Mouse (Mus musculus) midbrain, embryonic 10.5 days (tissue): ENCODE measurements at regions not wholly inside any gene's neighbourhood (a gene's known extent, or its start where the extent isn't known, plus 50 kb on each side); places are given as distances from the start of the nearest gene placed in this dataset.

Experiments used
- DNase-seq: peaks from one replicate; pipeline ENCODE4 v3.0.0-alpha.2; 2017; ENCODE audit warnings: low spot score
- H3K27ac ChIP-seq: fragments of 300-500 bp; sonication (generic); replicated peaks from 2 replicates; pipeline ENCODE4 v1.5.1; 2016; ENCODE audit warnings: mild to moderate bottlenecking
- H3K27me3 ChIP-seq: fragments of 300-500 bp; sonication (generic); 2 replicates; pipeline ENCODE4 v1.6.1; 2016; ENCODE audit warnings: low read depth, mild to moderate bottlenecking; ENCODE audit not compliant: poor library complexity, severe bottlenecking
- H3K36me3 ChIP-seq: fragments of 300-500 bp; sonication (generic); 2 replicates; pipeline ENCODE4 v1.6.1; 2016; ENCODE audit warnings: mild to moderate bottlenecking, moderate library complexity
- H3K4me1 ChIP-seq: fragments of 300-500 bp; sonication (generic); 2 replicates; pipeline ENCODE4 v1.6.1; 2016
- H3K4me3 ChIP-seq: fragments of 300-500 bp; sonication (generic); 2 replicates; pipeline ENCODE4 v1.5.1; 2016; ENCODE audit warnings: mild to moderate bottlenecking, moderate library complexity
- H3K9me3 ChIP-seq: fragments of 300-500 bp; sonication (generic); replicated peaks from 2 replicates; pipeline ENCODE4 v1.6.1; 2016; ENCODE audit warnings: mild to moderate bottlenecking
- WGBS: fragments of 180-500 bp; shearing (Covaris S2); methylation state at CpG from one replicate; pipeline ENCODE4 v1.1.7; 2016; 5-methylcytosine and 5-hydroxymethylcytosine counted together

DNA sequence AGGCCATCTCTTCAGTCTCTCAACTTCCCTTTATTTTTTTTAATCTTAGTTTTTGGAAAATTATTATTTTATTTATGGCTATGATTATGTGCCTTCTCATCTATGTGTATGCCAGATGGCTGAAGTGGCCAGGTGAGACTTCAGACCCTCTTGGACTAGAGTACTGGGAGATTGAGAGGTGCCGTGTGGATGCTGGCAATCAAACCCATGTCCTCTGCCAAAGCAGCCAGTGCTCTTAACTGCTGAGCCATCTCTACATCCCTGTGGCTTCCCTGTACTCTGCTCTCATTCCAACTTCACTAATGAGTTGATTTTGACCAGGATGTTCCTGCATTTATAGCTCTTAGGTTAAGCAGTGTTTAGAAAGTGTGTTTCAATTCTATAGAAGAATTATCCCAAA, 393.4 kb downstream of the Dcdc2c start:
- Histone ChIP-seq H3K27me3 (no peaks in the 10 kb centered on the region), H3K36me3 (no peaks in the 10 kb centered on the region), H3K4me3 (no peak overlapping the region), H3K4me1 (no peaks in the 10 kb centered on the region), H3K9me3 (no peaks in the 10 kb centered on the region), H3K27ac (no peak overlapping the region)
- 88% methylated on average over 1 of the region's 1 CpGs for whole genome bisulfite sequencing
- DNase-seq, result no peak

DNA sequence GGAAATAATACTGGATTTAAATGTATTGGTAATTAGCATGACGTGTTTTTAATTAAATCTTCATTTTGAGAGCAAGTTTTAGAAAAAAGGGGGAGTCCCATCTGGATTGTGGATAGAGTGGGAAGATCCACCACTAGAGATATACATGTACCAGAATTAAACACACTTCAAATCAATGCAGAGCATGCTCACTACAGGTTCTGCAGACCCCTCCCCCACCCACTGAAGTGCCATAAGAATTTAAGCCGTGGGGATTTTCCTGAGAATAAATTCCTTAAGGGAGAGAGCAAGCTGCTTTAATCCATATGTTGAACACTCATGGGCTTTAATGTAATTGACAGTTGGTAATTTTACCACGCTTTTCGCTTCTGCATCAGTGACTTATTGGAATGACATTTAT, 401.4 kb downstream of the Dcdc2c start:
- Histone ChIP-seq H3K9me3 (no peaks in the 10 kb centered on the region), H3K27ac (no peak overlapping the region), H3K36me3 (no peaks in the 10 kb centered on the region), H3K27me3 (no peaks in the 10 kb centered on the region), H3K4me1 (no peaks in the 10 kb centered on the region), H3K4me3 (no peak overlapping the region)
- 83% methylated on average over 4 of the region's 4 CpGs for WGBS
- DNase-seq, result no peak

DNA sequence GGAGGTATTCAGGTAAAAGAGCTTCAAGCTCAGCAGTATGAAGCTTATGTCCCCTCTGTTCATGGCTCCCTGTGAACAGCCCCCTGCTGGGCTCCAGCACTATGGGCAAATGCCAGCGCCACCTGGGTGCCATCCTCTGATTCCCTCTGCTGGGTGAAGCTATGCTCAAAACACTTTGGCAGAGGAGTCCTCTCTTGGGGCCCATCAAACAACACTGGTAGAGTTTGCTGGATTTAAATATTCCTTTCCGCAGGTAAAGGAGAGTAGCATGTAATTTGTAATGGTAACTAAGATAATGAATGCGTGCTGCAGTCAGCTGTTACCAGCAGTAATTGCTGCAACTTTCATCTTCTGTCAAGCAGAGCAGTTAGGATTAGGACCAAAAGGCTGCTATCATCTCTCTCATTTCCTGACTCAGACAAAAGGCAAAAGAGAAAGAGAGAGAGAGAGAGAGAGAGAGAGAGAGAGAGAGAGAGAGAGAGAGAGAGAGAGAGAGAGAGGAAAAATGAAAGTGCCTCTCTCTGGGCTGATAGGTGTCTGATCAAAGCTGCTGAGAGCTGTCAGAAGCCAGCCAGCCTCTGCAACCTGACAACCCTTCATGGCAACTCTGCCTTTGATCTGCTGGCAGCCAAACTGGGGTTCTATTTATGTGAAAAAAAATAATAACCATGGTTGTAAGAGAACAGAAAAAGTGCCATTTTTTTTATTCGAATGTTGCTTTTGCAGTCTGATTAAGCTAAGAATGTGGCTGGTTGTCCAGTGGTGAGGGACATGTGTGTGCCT, 416.2 kb downstream of the Dcdc2c start:
- Histone ChIP-seq H3K4me1 (0 out of 2 replicates have a peak, but pooled peaks cover 4% of the 10 kb centered on the region), H3K9me3 (no peaks in the 10 kb centered on the region), H3K27me3 (no peaks in the 10 kb centered on the region), H3K4me3 (no peak overlapping the region), H3K27ac (no peak overlapping the region), H3K36me3 (no peaks in the 10 kb centered on the region)
- DNase-seq, result no peak
- 75% methylated on average over 4 of the region's 4 CpGs for WGBS

DNA sequence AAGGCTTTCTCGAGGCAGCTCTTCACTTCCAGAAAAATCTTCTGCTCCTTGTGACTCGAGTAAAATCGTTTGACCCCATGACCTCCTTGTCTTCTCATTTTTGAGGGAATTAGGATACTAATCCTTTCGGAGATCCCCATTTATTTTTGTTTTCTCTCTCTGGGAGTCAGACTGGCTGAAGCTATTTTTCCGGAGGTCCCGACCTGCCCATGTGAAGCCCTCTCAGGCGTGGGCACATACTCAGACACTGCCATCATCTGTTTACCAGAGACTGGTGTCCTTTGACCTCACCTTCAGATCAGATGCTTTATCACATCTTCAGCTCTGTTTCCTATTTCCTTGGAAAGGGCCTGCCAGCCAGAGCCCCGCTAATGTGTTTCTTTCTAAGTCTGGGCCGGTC, 429.4 kb downstream of the Dcdc2c start:
- no peak overlapping the region for H3K4me3 ChIP-seq
- WGBS, result 45% methylated on average over 9 of the region's 9 CpGs
- DNase-seq, result peak; percentile 16
- H3K9me3 ChIP-seq, result no peaks in the 10 kb centered on the region
- H3K36me3 ChIP-seq, result no peaks in the 10 kb centered on the region
- H3K4me1 ChIP-seq, result peaks cover 19% of the 10 kb centered on the region
- H3K27ac ChIP-seq, result 0 out of 2 replicates have a peak overlapping the region, but pooled peaks have one; percentile 17
- H3K27me3 ChIP-seq, result no peaks in the 10 kb centered on the region

DNA sequence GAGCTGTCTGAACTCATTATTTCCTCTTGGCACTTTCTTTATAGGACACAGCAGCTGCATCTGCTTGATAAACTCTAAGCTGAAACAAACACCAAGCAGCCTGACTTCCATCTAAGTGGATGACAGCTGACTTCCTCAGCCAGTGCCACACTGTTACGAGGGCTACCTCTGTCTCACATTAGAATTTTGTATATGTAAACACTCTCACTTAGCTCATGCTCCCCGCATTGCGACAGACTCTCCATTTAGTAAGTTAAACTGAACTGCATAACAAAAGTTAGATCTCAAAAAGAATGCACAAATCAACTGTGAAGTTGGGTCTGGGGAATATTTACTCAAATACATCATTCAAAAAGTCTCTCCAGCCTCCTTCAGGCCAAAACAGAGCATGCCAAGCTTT, 432.1 kb downstream of the Dcdc2c start:
- Histone ChIP-seq H3K9me3 (no peaks in the 10 kb centered on the region), H3K27ac (no peak overlapping the region), H3K4me3 (no peak overlapping the region), H3K36me3 (no peaks in the 10 kb centered on the region), H3K27me3 (no peaks in the 10 kb centered on the region), H3K4me1 (peaks cover 19% of the 10 kb centered on the region)
- 84% methylated on average over 3 of the region's 3 CpGs for whole genome bisulfite sequencing
- no peak for DNase-seq

DNA sequence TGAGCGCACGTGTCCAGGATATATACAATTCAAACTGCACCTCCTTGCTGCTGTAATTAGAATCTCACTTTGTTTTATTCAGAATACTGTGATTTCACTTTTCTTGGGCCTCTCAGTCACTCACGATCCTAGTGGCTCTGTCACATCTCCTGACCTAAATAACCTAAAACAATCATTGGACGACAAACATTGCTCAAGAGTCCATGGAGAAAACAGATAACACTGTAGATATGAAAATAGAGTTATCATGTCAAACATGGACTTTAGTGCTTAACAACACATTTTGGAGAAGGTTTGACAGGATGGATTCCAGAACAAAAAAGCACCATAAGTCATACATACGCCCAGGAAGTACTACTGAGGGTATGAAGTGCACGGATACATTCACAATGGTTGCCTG, 461.5 kb downstream of the Dcdc2c start:
- no peak overlapping the region for H3K27ac ChIP-seq
- DNase-seq, result no peak
- no peaks in the 10 kb centered on the region for H3K36me3 ChIP-seq
- no peak overlapping the region for H3K4me3 ChIP-seq
- WGBS, result 96% methylated on average over 6 of the region's 6 CpGs
- no peaks in the 10 kb centered on the region for H3K4me1 ChIP-seq
- no peaks in the 10 kb centered on the region for H3K9me3 ChIP-seq
- H3K27me3 ChIP-seq, result no peaks in the 10 kb centered on the region

DNA sequence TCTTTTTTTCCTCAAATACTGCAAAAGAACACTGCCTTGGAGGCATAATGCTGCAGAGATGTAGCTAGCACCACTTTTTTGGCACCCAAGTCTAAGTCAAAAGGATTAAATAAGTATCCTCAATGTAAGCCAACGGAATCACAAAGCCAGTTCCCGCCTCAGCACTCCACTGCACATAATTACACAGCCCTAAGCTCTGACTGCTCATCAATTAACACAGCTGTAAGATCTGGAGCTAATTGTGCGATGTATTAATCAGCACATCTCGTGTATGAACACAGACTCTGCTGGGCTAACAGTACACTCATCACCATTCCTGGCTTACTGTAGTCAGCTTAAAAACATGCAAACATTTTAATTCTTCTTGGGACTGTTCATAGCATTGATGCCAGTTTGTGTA, 466.7 kb downstream of the Dcdc2c start:
- no peaks in the 10 kb centered on the region for H3K4me1 ChIP-seq
- no peak overlapping the region for H3K27ac ChIP-seq
- H3K36me3 ChIP-seq, result no peaks in the 10 kb centered on the region
- H3K27me3 ChIP-seq, result no peaks in the 10 kb centered on the region
- DNase-seq, result no peak
- 88% methylated on average over 4 of the region's 4 CpGs for WGBS
- no peak overlapping the region for H3K4me3 ChIP-seq
- no peaks in the 10 kb centered on the region for H3K9me3 ChIP-seq

DNA sequence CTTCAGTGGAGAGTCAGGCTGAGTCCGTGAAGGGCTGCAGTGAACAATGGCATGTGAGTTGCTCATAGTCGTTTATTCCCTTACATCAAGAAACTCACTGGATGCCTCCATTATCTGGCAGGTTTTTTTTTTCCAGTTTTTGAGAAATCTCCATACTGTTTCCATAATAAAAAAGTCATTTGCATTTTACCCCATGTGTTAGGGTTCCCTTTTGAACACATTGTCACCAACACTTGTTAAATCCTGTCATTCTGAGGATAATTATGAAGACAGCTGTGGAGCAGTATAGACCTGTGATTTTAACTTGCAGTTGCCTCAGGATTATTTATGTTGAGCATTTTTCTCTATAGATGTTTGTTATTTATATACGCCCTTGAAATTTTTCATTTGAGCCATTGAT, 475.6 kb downstream of the Dcdc2c start:
- Histone ChIP-seq H3K27me3 (no peaks in the 10 kb centered on the region), H3K27ac (no peak overlapping the region), H3K36me3 (no peaks in the 10 kb centered on the region), H3K9me3 (no peaks in the 10 kb centered on the region), H3K4me1 (no peaks in the 10 kb centered on the region), H3K4me3 (no peak overlapping the region)
- 86% methylated on average over 3 of the region's 3 CpGs for WGBS
- DNase-seq, result no peak

DNA sequence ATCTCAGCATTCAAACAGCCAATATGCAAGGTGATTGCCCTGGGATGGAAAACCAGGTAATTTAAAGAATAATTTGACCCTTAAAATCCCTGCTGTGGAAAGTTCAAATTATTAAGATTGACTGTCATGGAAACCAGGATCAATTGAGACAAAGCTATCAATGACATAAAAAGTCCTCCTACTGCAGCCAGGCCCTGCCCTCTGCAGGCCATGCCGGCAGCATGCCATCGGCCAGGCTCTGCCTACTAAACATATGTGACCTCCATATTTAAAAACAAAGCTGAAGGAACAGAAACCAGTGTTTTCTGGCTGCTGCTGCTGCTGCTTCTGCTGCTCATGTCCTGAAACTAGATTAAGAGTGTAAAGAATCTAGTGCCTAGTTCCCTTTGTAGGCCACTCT, 483.6 kb downstream of the Dcdc2c start:
- H3K36me3 ChIP-seq, result no peaks in the 10 kb centered on the region
- H3K9me3 ChIP-seq, result no peaks in the 10 kb centered on the region
- WGBS, result 68% methylated on average over 2 of the region's 2 CpGs
- no peak for DNase-seq
- 0 out of 2 replicates have a peak overlapping the region, but pooled peaks have one; percentile 17 for H3K27ac ChIP-seq
- H3K4me3 ChIP-seq, result no peak overlapping the region
- H3K27me3 ChIP-seq, result no peaks in the 10 kb centered on the region
- H3K4me1 ChIP-seq, result peaks cover 6% of the 10 kb centered on the region

DNA sequence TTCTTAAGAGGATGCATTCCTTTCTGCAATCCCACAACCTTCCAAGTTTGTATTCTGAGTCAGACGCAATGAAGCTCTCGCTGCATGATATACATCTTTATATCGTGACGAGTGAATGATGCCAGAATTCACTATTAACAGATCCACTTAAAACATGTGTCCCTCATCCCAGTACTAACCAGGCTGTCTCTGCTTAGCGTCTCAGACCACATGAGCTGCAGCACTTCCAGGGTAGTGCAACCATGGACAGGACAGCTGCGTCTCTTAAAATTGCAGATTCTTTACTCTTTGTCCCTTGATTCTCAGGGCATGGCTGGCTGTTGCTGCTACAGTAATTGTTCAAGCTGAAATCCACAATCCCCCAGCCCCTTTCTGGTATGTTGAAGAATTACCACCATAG, 491.9 kb downstream of the Dcdc2c start:
- Histone ChIP-seq H3K9me3 (no peaks in the 10 kb centered on the region), H3K36me3 (no peaks in the 10 kb centered on the region), H3K27me3 (no peaks in the 10 kb centered on the region), H3K27ac (no peak overlapping the region), H3K4me1 (peaks cover 19% of the 10 kb centered on the region), H3K4me3 (no peak overlapping the region)
- DNase-seq, result no peak
- WGBS, result 70% methylated on average over 6 of the region's 6 CpGs

DNA sequence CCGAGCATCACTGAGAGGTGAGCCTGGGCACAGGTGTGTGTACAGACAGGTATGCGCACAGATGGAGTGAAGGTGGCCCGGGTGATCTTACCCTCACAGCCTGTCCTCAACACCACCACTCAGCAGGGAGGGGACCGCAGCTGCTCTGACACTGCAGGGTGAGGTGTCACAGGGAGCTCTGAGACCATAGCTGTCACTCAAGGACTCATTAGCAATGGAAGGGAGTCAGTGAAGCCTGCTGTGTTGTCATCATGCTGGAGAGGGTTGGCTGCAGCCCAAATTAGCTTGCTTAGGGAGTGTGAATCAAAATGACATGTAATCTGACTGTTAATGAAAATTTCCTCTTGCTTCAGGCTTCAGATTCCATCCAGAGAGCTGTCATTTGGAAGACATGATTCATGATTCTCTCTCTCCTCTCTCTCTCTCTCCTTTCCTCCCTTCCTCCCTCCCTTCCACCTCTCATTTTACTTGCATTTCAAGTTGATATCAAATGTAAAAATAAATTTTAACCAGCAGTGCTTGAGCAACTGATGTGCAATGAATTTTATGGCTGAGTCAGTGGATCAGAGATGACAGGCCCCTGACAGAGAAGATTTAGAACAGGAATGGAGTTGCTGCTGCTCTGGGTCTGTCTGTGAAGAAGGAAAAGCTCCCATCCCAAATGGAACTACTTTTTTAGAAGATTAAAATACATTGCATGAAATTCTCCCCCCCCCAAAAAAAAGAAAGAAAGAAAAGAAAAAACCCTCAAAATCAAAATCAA, 496.5 kb downstream of the Dcdc2c start:
- Histone ChIP-seq H3K27ac (no peak overlapping the region), H3K27me3 (no peaks in the 10 kb centered on the region), H3K4me3 (no peak overlapping the region), H3K9me3 (no peaks in the 10 kb centered on the region), H3K36me3 (no peaks in the 10 kb centered on the region), H3K4me1 (peaks cover 16% of the 10 kb centered on the region)
- 50% methylated on average over 4 of the region's 4 CpGs for WGBS
- no peak for DNase-seq

DNA sequence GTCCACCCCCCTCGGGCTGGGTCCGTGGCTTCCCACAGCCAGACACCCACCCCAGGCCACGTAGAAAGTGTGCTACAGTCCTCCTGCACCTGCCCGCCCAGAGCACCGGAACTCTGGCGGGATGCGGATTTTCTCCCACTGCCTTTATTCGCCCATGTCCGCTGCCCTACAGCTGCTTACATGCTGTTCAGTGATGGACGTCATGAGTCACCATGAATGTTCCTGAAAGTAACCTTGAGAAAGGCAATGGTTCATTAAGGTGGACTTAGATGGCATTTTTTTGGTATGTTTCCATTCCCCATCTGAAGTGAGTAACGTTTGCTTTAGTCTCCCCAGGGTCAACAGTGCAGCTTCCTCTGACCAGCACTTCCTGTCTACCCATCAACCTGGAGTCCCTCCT, 497.8 kb downstream of the Dcdc2c start:
- WGBS, result 89% methylated on average over 11 of the region's 11 CpGs
- H3K27me3 ChIP-seq, result no peaks in the 10 kb centered on the region
- no peak overlapping the region for H3K27ac ChIP-seq
- H3K36me3 ChIP-seq, result no peaks in the 10 kb centered on the region
- peaks cover 5% of the 10 kb centered on the region for H3K4me1 ChIP-seq
- DNase-seq, result no peak
- no peaks in the 10 kb centered on the region for H3K9me3 ChIP-seq
- no peak overlapping the region for H3K4me3 ChIP-seq

DNA sequence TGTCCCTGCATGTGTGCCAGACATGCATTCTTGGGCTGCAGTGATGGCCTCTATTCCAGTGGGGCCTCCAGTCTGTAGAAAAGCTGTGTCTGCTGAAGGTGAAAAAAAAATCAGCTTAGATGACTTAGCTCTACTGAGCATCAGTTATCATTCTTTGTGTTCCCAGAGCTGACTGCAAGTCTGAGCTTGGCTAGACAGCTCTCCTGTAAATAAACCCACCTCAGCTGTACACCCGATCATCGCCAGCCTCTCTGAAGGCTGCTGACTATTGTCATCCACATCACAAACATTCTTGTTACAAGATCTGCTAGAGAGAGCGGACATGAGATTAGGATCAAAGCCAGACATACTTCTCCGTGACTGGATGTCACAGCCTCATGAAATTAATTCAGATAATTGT, 504.2 kb downstream of the Dcdc2c start:
- Histone ChIP-seq H3K4me1 (no peaks in the 10 kb centered on the region), H3K4me3 (no peak overlapping the region), H3K36me3 (no peaks in the 10 kb centered on the region), H3K27ac (no peak overlapping the region), H3K27me3 (no peaks in the 10 kb centered on the region), H3K9me3 (no peaks in the 10 kb centered on the region)
- 79% methylated on average over 4 of the region's 4 CpGs for WGBS
- no peak for DNase-seq
